Mouse (Mus musculus) neural tube, embryonic 11.5 days (tissue): ENCODE data around the gene Cbx6. TPM values are rescaled to one million over a fixed set of nuclear protein-coding genes. Genes with fewer than 3 reads are reported as not detected.
"Not testable (repeated sequence)": the region's sequence is repeated elsewhere in the genome, so short reads cannot be mapped to it uniquely, and the experiment has no call there.

Source experiments
- ATAC-seq: fragments of 200-750 bp; cut with Nextera tagmentation; 2 replicates; pipeline ENCODE4 v1.8.0; 2017; ENCODE audit warnings: moderate number of reproducible peaks, mild to moderate bottlenecking, moderate TSS enrichment, moderate library complexity; ENCODE audit not compliant: insufficient read depth, low FRiP score, low TSS enrichment
- DNase-seq: peaks from one replicate; pipeline ENCODE4 v3.0.0-alpha.2; 2015; ENCODE audit warnings: low spot score
- H3K27ac ChIP-seq: fragments of 300-500 bp; sonication (generic); 2 replicates; pipeline ENCODE4 v1.5.1; 2014; ENCODE audit warnings: low read depth, mild to moderate bottlenecking, low read length
- H3K27me3 ChIP-seq: fragments of 300-500 bp; sonication (generic); 2 replicates; pipeline ENCODE4 v1.6.1; 2014; ENCODE audit warnings: mild to moderate bottlenecking, low read length, mixed read lengths; ENCODE audit not compliant: control insufficient read depth, insufficient read depth
- H3K36me3 ChIP-seq: fragments of 300-500 bp; sonication (generic); 2 replicates; pipeline ENCODE4 v1.6.1; 2014; ENCODE audit warnings: mild to moderate bottlenecking, low read length, moderate library complexity, mixed read lengths; ENCODE audit not compliant: control insufficient read depth, insufficient read depth
- H3K4me1 ChIP-seq: fragments of 300-500 bp; sonication (generic); 2 replicates; pipeline ENCODE4 v1.6.1; 2014; ENCODE audit warnings: low read length, mixed read lengths; ENCODE audit not compliant: control insufficient read depth, insufficient read depth
- H3K4me2 ChIP-seq: fragments of 300-500 bp; sonication (generic); 2 replicates; pipeline ENCODE4 v1.6.1; 2014; ENCODE audit warnings: low read depth, mild to moderate bottlenecking, moderate library complexity
- H3K4me3 ChIP-seq: fragments of 300-500 bp; sonication (generic); 2 replicates; pipeline ENCODE4 v1.5.1; 2014; ENCODE audit warnings: low read depth, low read length
- H3K9ac ChIP-seq: fragments of 300-500 bp; sonication (generic); 2 replicates; pipeline ENCODE4 v1.6.1; 2014; ENCODE audit warnings: mild to moderate bottlenecking, low read length
- H3K9me3 ChIP-seq: fragments of 300-500 bp; sonication (generic); 2 replicates; pipeline ENCODE4 v1.6.1; 2016; ENCODE audit warnings: low read length; ENCODE audit not compliant: control insufficient read depth
- WGBS: fragments of 180-500 bp; shearing (Covaris S2); extraction: QIAGEN DNeasy Blood & Tissue Kit; methylation state at CpG from one replicate; pipeline ENCODE4 v1.1.7; 2014; 5-methylcytosine and 5-hydroxymethylcytosine counted together
- polyA plus RNA-seq: library from polyadenylated mRNA; unstranded; fragments of >200 nt; fragmentation: Nextera tagmentation; extraction: Ambion mirVana; gene quantifications from 2 replicates; pipeline ENCODE4 v1.2.1, GENCODE M21; 2014

The Cbx6 gene
- polyA plus RNA-seq, 1 experiment from 2014 or later, result 18.0 TPM

- H3K27me3 ChIP-seq, result no peaks in the 10 kb centered on the region
- H3K27ac ChIP-seq, result no peak overlapping the region
- H3K4me3 ChIP-seq, result no peak overlapping the region
- peaks cover 13% of the 10 kb centered on the region for H3K4me1 ChIP-seq
- no peaks in the 10 kb centered on the region for H3K9me3 ChIP-seq
- H3K4me2 ChIP-seq, result no peak overlapping the region
- H3K36me3 ChIP-seq, result no peaks in the 10 kb centered on the region; the same call in none of the 2 replicates
- H3K9ac ChIP-seq, result no peak overlapping the region
- ATAC-seq, result no peak
- DNase-seq, result no peak
- 88% methylated on average over 9 of the region's 9 CpGs for WGBS
Observed at GRCm38 (mm10) chr15:79826221-79826935, 8.1 kb downstream of the Cbx6 start.

GRCm38 (mm10) chr15:79825146-79825825, 9.2 kb downstream of the Cbx6 start:
- DNase-seq (peak; percentile 55), ATAC-seq (no peak)
- H3K4me2 ChIP-seq, result no peak overlapping the region
- H3K36me3 ChIP-seq, result no peaks in the 10 kb centered on the region; the same call in none of the 2 replicates
- no peak overlapping the region for H3K9ac ChIP-seq
- peaks cover 13% of the 10 kb centered on the region for H3K4me1 ChIP-seq
- H3K27ac ChIP-seq, result no peak overlapping the region
- no peaks in the 10 kb centered on the region for H3K27me3 ChIP-seq
- 58% methylated on average over 14 of the region's 14 CpGs for WGBS
- no peak overlapping the region for H3K4me3 ChIP-seq
- H3K9me3 ChIP-seq, result no peaks in the 10 kb centered on the region

GRCm38 (mm10) chr15:79823588-79824280, 10.8 kb downstream of the Cbx6 start:
- Histone ChIP-seq H3K9me3 (no peaks in the 10 kb centered on the region), H3K4me2 (no peak overlapping the region), H3K36me3 (no peaks in the 10 kb centered on the region; the same call in none of the 2 replicates), H3K4me1 (peaks cover 4% of the 10 kb centered on the region), H3K27me3 (no peaks in the 10 kb centered on the region), H3K9ac (no peak overlapping the region), H3K27ac (no peak overlapping the region), H3K4me3 (no peak overlapping the region)
- WGBS, result 66% methylated on average over 19 of the region's 19 CpGs
- no peak for DNase-seq
- no peak for ATAC-seq

- Histone ChIP-seq H3K4me2 (no peak overlapping the region), H3K9ac (no peak overlapping the region), H3K36me3 (no peaks in the 10 kb centered on the region; the same call in 1 of the 2 replicates), H3K4me3 (no peak overlapping the region), H3K4me1 (no peaks in the 10 kb centered on the region; the same call in 1 of the 2 replicates), H3K27ac (no peak overlapping the region), H3K27me3 (no peaks in the 10 kb centered on the region), H3K9me3 (no peaks in the 10 kb centered on the region; the same call in 1 of the 2 replicates)
- no peak for DNase-seq
- 75% methylated on average over 13 of the region's 13 CpGs for WGBS
- no peak for ATAC-seq
Observed at GRCm38 (mm10) chr15:79822265-79823199, 12.0 kb downstream of the Cbx6 start.

GRCm38 (mm10) chr15:79818325-79818724, 16.2 kb downstream of the Cbx6 start:
- DNase-seq (no peak), ATAC-seq (no peak)
- 92% methylated on average over 4 of the region's 4 CpGs for WGBS

GRCm38 (mm10) chr15:79813666-79814258, 20.7 kb downstream of the Cbx6 start:
- no peak for ATAC-seq
- Histone ChIP-seq H3K36me3 (no peaks in the 10 kb centered on the region), H3K4me1 (0 out of 2 replicates have a peak, but pooled peaks cover 3% of the 10 kb centered on the region), H3K27ac (no peak overlapping the region), H3K9me3 (no peaks in the 10 kb centered on the region; the same call in 1 of the 2 replicates), H3K4me3 (no peak overlapping the region), H3K9ac (no peak overlapping the region), H3K4me2 (no peak overlapping the region), H3K27me3 (no peaks in the 10 kb centered on the region)
- no peak for DNase-seq
- 57% methylated on average over 8 of the region's 8 CpGs for WGBS

More at GRCm38 (mm10) chr15:79818325-79818724, 16.2 kb downstream of the Cbx6 start:
- Histone ChIP-seq H3K4me2 (no peak overlapping the region), H3K27me3 (no peaks in the 10 kb centered on the region), H3K4me1 (0 out of 2 replicates have a peak, but pooled peaks cover 3% of the 10 kb centered on the region), H3K9ac (no peak overlapping the region), H3K9me3 (no peaks in the 10 kb centered on the region; the same call in 1 of the 2 replicates), H3K36me3 (no peaks in the 10 kb centered on the region), H3K4me3 (no peak overlapping the region), H3K27ac (no peak overlapping the region)

GRCm38 (mm10) chr15:79812840-79813239, 21.6 kb downstream of the Cbx6 start:
- not testable (repeated sequence) for H3K4me3 ChIP-seq, H3K27ac ChIP-seq, DNase-seq, ATAC-seq, H3K36me3 ChIP-seq, H3K4me2 ChIP-seq, H3K4me1 ChIP-seq, H3K9ac ChIP-seq, H3K27me3 ChIP-seq, H3K9me3 ChIP-seq
- 66% methylated on average over 2 of the region's 2 CpGs for WGBS
